In genomic region chr1:187452189-187452588, GRCm38 (mm10) we compare ENCODE assay signal across 9 mouse cellular contexts.
DNase-seq lines count a peak whose midpoint lies in the region; ATAC-seq and TF ChIP-seq lines count a peak whose summit lies in the region.
"Had no signal": no experiment of that assay in that cellular context is flagged by ENCODE, and none has a peak within 500 bp of the region (broad histone marks: within the 10 kb centered on the region; RNA-seq: fewer than 3 reads in every experiment).

No protein-coding gene starts in this region.

- no peak for TF ChIP-seq POLR2A in spleen, adult 2 months (IDR thresholded peaks at IDR 0.05; ENCODE audit: low read depth, low read length)

- ATAC-seq in hindbrain, embryonic 16.5 days: no peak

- WGBS in hindbrain, embryonic 10.5 days: 37% methylated on average over 6 of the region's 6 CpGs
- WGBS in hindbrain, embryonic 16.5 days: 31% methylated on average over 6 of the region's 6 CpGs
- 34% methylated on average over 6 of the region's 6 CpGs for WGBS in spleen, adult 2 months

- H3K4me1 ChIP-seq in hindbrain, embryonic 10.5 days (replicated peaks): peaks cover 24% of the 10 kb centered on the region
- no peaks in the 10 kb centered on the region for H3K4me1 ChIP-seq in hindbrain, embryonic 16.5 days (ENCODE audit: control insufficient read depth, insufficient read depth, low read depth, low read length)
- no peaks in the 10 kb centered on the region for H3K4me1 ChIP-seq in spleen, adult 2 months (ENCODE audit: control insufficient read depth, insufficient read depth, insufficient read length)

- no peak overlapping the region for H3K4me3 ChIP-seq in hindbrain, embryonic 10.5 days
- H3K4me3 ChIP-seq in hindbrain, embryonic 16.5 days (ENCODE audit: low read length): no peak overlapping the region
- H3K4me3 ChIP-seq in spleen, adult 2 months (ENCODE audit: extremely low read depth, insufficient read depth, insufficient read length): no peak overlapping the region
- H3K4me3 ChIP-seq: embryonic facial prominence, embryonic 13.5 days had no signal

- peak; percentile 48 for DNase-seq in hindbrain, embryonic 10.5 days (ENCODE audit: low spot score)
- no peak for DNase-seq in spleen, adult 2 months (ENCODE audit: low read depth in 1 of 2, low spot score in 2 of 2)
- no peak for DNase-seq in spleen, postnatal 36 days (ENCODE audit: low spot score in 2 of 2)
- peak; percentile 78 for DNase-seq in adrenal gland, postnatal 14 days
- DNase-seq in induced T-regulatory cell, adult 2 months (ENCODE audit: low read depth): peak; percentile 2
- peak; percentile 43 for DNase-seq in retina, postnatal 1 day
- DNase-seq in Muller cell, postnatal 12 days (ENCODE audit: inconsistent ontology term): no peak

- H3K27me3 ChIP-seq in hindbrain, embryonic 10.5 days (ENCODE audit: insufficient read depth, poor library complexity, severe bottlenecking): no peaks in the 10 kb centered on the region
- H3K27me3 ChIP-seq in hindbrain, embryonic 16.5 days (replicated peaks; ENCODE audit: control insufficient read depth, insufficient read depth, low read length): no peaks in the 10 kb centered on the region
- no peaks in the 10 kb centered on the region for H3K27me3 ChIP-seq in spleen, adult 2 months (ENCODE audit: control insufficient read depth, insufficient read depth, low read length)
- H3K27me3 ChIP-seq: embryonic facial prominence, embryonic 13.5 days had no signal

- no peaks in the 10 kb centered on the region for H3K36me3 ChIP-seq in hindbrain, embryonic 10.5 days
- no peaks in the 10 kb centered on the region for H3K36me3 ChIP-seq in hindbrain, embryonic 16.5 days (ENCODE audit: control insufficient read depth, insufficient read depth, low read length)
- H3K36me3 ChIP-seq in spleen, adult 2 months (ENCODE audit: control insufficient read depth, insufficient read depth, low read length): no peaks in the 10 kb centered on the region
- H3K36me3 ChIP-seq: embryonic facial prominence, embryonic 13.5 days had no signal

- no peak overlapping the region for H3K4me2 ChIP-seq in hindbrain, embryonic 16.5 days (ENCODE audit: low read length)
- H3K4me2 ChIP-seq: embryonic facial prominence, embryonic 13.5 days had no signal

- TF ChIP-seq CTCF in spleen, adult 2 months (IDR thresholded peaks at IDR 0.05; ENCODE audit: extremely low read depth, insufficient read depth, insufficient read length, insufficient replicate concordance): peak; percentile 32; the same call in 1 of the 2 replicates

- H3K9ac ChIP-seq in hindbrain, embryonic 16.5 days (ENCODE audit: low read depth, low read length): no peak overlapping the region
- H3K9ac ChIP-seq: embryonic facial prominence, embryonic 13.5 days had no signal

- H3K9me3 ChIP-seq in hindbrain, embryonic 10.5 days: no peaks in the 10 kb centered on the region
- no peaks in the 10 kb centered on the region for H3K9me3 ChIP-seq in hindbrain, embryonic 16.5 days (ENCODE audit: control insufficient read depth, low read length)
- H3K9me3 ChIP-seq: embryonic facial prominence, embryonic 13.5 days had no signal

- no peak overlapping the region for H3K27ac ChIP-seq in hindbrain, embryonic 10.5 days
- no peak overlapping the region for H3K27ac ChIP-seq in hindbrain, embryonic 16.5 days (ENCODE audit: low read depth, low read length)
- H3K27ac ChIP-seq in spleen, adult 2 months (ENCODE audit: insufficient read depth, low read length): no peak overlapping the region
- H3K27ac ChIP-seq: embryonic facial prominence, embryonic 13.5 days had no signal

Comparison
In these comparisons a context has a peak if more than half of its experiments do, and no peak if none do; other contexts are left out.
1. DNase-seq: peak in hindbrain, embryonic 10.5 days (single experiment), adrenal gland, postnatal 14 days (single experiment), induced T-regulatory cell, adult 2 months (single experiment) and retina, postnatal 1 day (single experiment); none in spleen, adult 2 months (0 of 2), spleen, postnatal 36 days (0 of 2) and Muller cell, postnatal 12 days (single experiment).